Mouse (Mus musculus) 416B (cell line): ENCODE measurements at regions not wholly inside any gene's neighbourhood (a gene's known extent, or its start where the extent isn't known, plus 50 kb on each side); places are given as distances from the start of the nearest gene placed in this dataset.

Experiments
- DNase-seq: peaks from one replicate; pipeline ENCODE4 v3.0.0; 2011; ENCODE audit warnings: low read depth

DNA sequence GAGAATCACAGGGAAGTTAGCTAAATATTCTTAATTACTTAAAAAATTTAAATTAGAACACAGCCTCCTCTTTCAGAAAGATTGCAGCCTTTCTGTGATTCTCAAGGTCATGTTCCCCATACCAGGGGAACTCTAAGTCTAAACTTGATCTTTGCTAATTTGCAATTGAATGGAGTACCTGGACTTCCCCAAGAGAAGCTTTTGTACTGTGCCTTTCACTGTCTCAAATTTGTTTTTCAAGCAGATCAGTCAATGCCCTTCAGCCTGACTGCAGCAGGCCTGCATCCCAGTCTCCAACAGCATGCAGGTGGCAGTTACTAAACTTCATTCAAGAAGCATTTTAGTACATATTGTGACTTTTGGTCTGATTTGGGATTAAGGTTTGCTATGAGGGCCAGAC, 611.8 kb downstream of the Snca start:
- DNase-seq: no peak

DNA sequence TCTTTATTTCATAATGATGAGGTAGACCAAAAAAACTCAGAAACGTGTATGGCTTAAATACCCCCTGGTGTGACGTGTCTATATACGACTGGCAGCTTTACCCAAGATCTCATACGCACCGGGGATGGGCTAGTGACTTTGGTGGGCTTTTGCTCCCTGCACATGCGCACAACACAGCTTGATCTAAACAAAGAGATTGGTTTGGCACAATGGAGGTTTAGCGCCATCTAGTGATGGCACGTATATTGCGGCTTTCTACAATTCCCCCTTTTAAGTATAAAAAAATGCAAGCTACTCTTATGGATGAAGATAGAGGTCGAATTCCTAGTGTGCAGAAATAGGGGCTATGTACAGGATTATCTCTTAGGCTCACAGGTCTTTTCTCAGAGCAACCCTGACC, 628.1 kb downstream of the Snca start:
- peak; percentile 64 for DNase-seq
